Mouse (Mus musculus) fibroblast of lung, adult 2 months (primary cell): ENCODE measurements around the gene Eps15l1.

Experiments used
- DNase-seq: peaks from one replicate; pipeline ENCODE4 v3.0.0-alpha.2; 2011; ENCODE audit warnings: low read depth

Gene Eps15l1

GRCm38 (mm10) chr8:72350727-72351126 lies 70.5 kb downstream of the Eps15l1 start:
- no peak for DNase-seq

- DNase-seq: no peak
Measured at GRCm38 (mm10) chr8:72349838-72350237, 71.4 kb downstream of the Eps15l1 start.

GRCm38 (mm10) chr8:72348956-72349355 lies 72.3 kb downstream of the Eps15l1 start:
- no peak for DNase-seq

- DNase-seq: no peak
Measured at GRCm38 (mm10) chr8:72348114-72348513, 73.1 kb downstream of the Eps15l1 start.

GRCm38 (mm10) chr8:72347553-72347952 lies 73.7 kb downstream of the Eps15l1 start:
- DNase-seq: no peak

GRCm38 (mm10) chr8:72343725-72344124 lies 77.5 kb downstream of the Eps15l1 start:
- DNase-seq: no peak

GRCm38 (mm10) chr8:72342556-72343300 lies 78.5 kb downstream of the Eps15l1 start:
- no peak for DNase-seq

GRCm38 (mm10) chr8:72337034-72337433 lies 84.2 kb downstream of the Eps15l1 start:
- no peak for DNase-seq

- DNase-seq: no peak
Measured at GRCm38 (mm10) chr8:72336273-72336672, 85.0 kb downstream of the Eps15l1 start.

GRCm38 (mm10) chr8:72334144-72334641 lies 87.1 kb downstream of the Eps15l1 start:
- DNase-seq: no peak

GRCm38 (mm10) chr8:72333429-72334143 lies 87.7 kb downstream of the Eps15l1 start:
- DNase-seq: no peak

- no peak for DNase-seq
Measured at GRCm38 (mm10) chr8:72331631-72332030, 89.6 kb downstream of the Eps15l1 start.

- no peak for DNase-seq
Measured at GRCm38 (mm10) chr8:72330806-72331516, 90.3 kb downstream of the Eps15l1 start.

GRCm38 (mm10) chr8:72329116-72329515 lies 92.1 kb downstream of the Eps15l1 start:
- no peak for DNase-seq

- DNase-seq: no peak
Measured at GRCm38 (mm10) chr8:72324708-72325107, 96.6 kb downstream of the Eps15l1 start.

GRCm38 (mm10) chr8:72324036-72324706 lies 97.1 kb downstream of the Eps15l1 start:
- no peak for DNase-seq

GRCm38 (mm10) chr8:72323131-72323725 lies 98.0 kb downstream of the Eps15l1 start:
- DNase-seq: no peak

GRCm38 (mm10) chr8:72322471-72322889 lies 98.8 kb downstream of the Eps15l1 start:
- peak; percentile 25 for DNase-seq

GRCm38 (mm10) chr8:72321635-72322441 lies 99.4 kb downstream of the Eps15l1 start:
- DNase-seq: no peak

GRCm38 (mm10) chr8:72320803-72321583 lies 100.3 kb downstream of the Eps15l1 start:
- no peak for DNase-seq
